In genomic region chr11:105310197-105310596, GRCm38 (mm10) we compare ENCODE assay signal across 28 mouse cellular contexts. TPM values are rescaled to one million over a fixed set of nuclear protein-coding genes. Genes with fewer than 3 reads are reported as not detected.
DNase-seq lines count a peak whose midpoint lies in the region; ATAC-seq and TF ChIP-seq lines count a peak whose summit lies in the region.
"Had no signal": no experiment of that assay in that cellular context is flagged by ENCODE, and none has a peak within 500 bp of the region (broad histone marks: within the 10 kb centered on the region; RNA-seq: fewer than 3 reads in every experiment).

No protein-coding gene starts in this region.

- H3K27me3 ChIP-seq in limb, embryonic 14.5 days (ENCODE audit: control insufficient read depth, insufficient read depth, low read length): no peaks in the 10 kb centered on the region
- H3K27me3 ChIP-seq in limb, embryonic 10.5 days (ENCODE audit: low read depth, poor library complexity, severe bottlenecking): no peaks in the 10 kb centered on the region
- no peaks in the 10 kb centered on the region for H3K27me3 ChIP-seq in lung, embryonic 14.5 days (ENCODE audit: insufficient read depth, low read length)
- no peaks in the 10 kb centered on the region for H3K27me3 ChIP-seq in hindbrain, embryonic 13.5 days
- H3K27me3 ChIP-seq: forebrain, embryonic 12.5 days; hindbrain, embryonic 15.5 days; neural tube, embryonic 13.5 days had no signal

- no peak for DNase-seq in limb, embryonic 14.5 days (ENCODE audit: low spot score)
- DNase-seq in limb, embryonic 10.5 days (ENCODE audit: low spot score): no peak
- DNase-seq in lung, embryonic 14.5 days: peak; percentile 70
- DNase-seq in lung, postnatal 25 days (ENCODE audit: low spot score): peak; percentile 64
- DNase-seq in left cerebral cortex, postnatal 10 days (ENCODE audit: extremely low spot score in 1 of 2, low spot score in 2 of 2): no peak
- no peak for DNase-seq in thymus, adult 18-20 months
- DNase-seq: adrenal gland, postnatal 14 days; cerebellum, adult 11-12 months; cerebellum, adult 9-11 months; embryo, embryonic 11 days; forebrain, postnatal 0 days; gastrocnemius, postnatal 14 days; kidney, adult 11 months; kidney, postnatal 14 days; liver; thymus, postnatal 4 days had no signal

- H3K4me3 ChIP-seq in limb, embryonic 14.5 days (replicated peaks; ENCODE audit: low read length): no peak overlapping the region
- H3K4me3 ChIP-seq in limb, embryonic 10.5 days: no peak overlapping the region
- H3K4me3 ChIP-seq in lung, embryonic 14.5 days (ENCODE audit: low read depth, low read length): no peak overlapping the region
- no peak overlapping the region for H3K4me3 ChIP-seq in hindbrain, embryonic 13.5 days
- H3K4me3 ChIP-seq: forebrain, embryonic 12.5 days; heart, embryonic 10.5 days; hindbrain, embryonic 15.5 days; midbrain, embryonic 10.5 days; neural tube, embryonic 13.5 days had no signal

- no peak overlapping the region for H3K9ac ChIP-seq in limb, embryonic 14.5 days (ENCODE audit: low read depth, low read length, severe bottlenecking)
- H3K9ac ChIP-seq in lung, embryonic 14.5 days: no peak overlapping the region
- no peak overlapping the region for H3K9ac ChIP-seq in hindbrain, embryonic 13.5 days
- H3K9ac ChIP-seq: forebrain, embryonic 12.5 days; forebrain, postnatal 0 days; hindbrain, embryonic 15.5 days; liver, embryonic 14.5 days; neural tube, embryonic 13.5 days had no signal

- peaks cover 38% of the 10 kb centered on the region for H3K4me1 ChIP-seq in limb, embryonic 14.5 days (ENCODE audit: control insufficient read depth, insufficient read depth, low read length)
- peaks cover 50% of the 10 kb centered on the region for H3K4me1 ChIP-seq in limb, embryonic 10.5 days
- peaks cover 42% of the 10 kb centered on the region for H3K4me1 ChIP-seq in lung, embryonic 14.5 days (ENCODE audit: insufficient read depth)
- peaks cover 40% of the 10 kb centered on the region for H3K4me1 ChIP-seq in hindbrain, embryonic 13.5 days (replicated peaks)

- no peak overlapping the region for H3K4me2 ChIP-seq in limb, embryonic 14.5 days (replicated peaks; ENCODE audit: low read depth, low read length, severe bottlenecking)
- H3K4me2 ChIP-seq in lung, embryonic 14.5 days: no peak overlapping the region
- no peak overlapping the region for H3K4me2 ChIP-seq in hindbrain, embryonic 13.5 days
- H3K4me2 ChIP-seq: forebrain, embryonic 12.5 days; hindbrain, embryonic 15.5 days; neural tube, embryonic 13.5 days had no signal

- H3K27ac ChIP-seq in limb, embryonic 14.5 days (replicated peaks; ENCODE audit: low read depth, low read length): peak overlapping the region; percentile 26; the same call in 1 of the 2 replicates
- H3K27ac ChIP-seq in limb, embryonic 10.5 days: no peak overlapping the region
- peak overlapping the region; percentile 58; the same call in 1 of the 2 replicates for H3K27ac ChIP-seq in lung, embryonic 14.5 days (ENCODE audit: low read depth)
- no peak overlapping the region for H3K27ac ChIP-seq in hindbrain, embryonic 13.5 days
- H3K27ac ChIP-seq: forebrain, embryonic 12.5 days; hindbrain, embryonic 15.5 days; liver, embryonic 14.5 days; midbrain, embryonic 10.5 days; neural tube, embryonic 13.5 days had no signal

- intact Hi-C loops in left cerebral cortex, postnatal 10 days (cut with DNase I): no loop called here

- no peaks in the 10 kb centered on the region for H3K9me3 ChIP-seq in limb, embryonic 14.5 days (ENCODE audit: control insufficient read depth, low read length)
- no peaks in the 10 kb centered on the region for H3K9me3 ChIP-seq in limb, embryonic 10.5 days (replicated peaks)
- H3K9me3 ChIP-seq in lung, embryonic 14.5 days (ENCODE audit: low read depth, low read length): no peaks in the 10 kb centered on the region
- no peaks in the 10 kb centered on the region for H3K9me3 ChIP-seq in hindbrain, embryonic 13.5 days
- H3K9me3 ChIP-seq: forebrain, embryonic 12.5 days; heart, embryonic 10.5 days; hindbrain, embryonic 15.5 days; midbrain, embryonic 10.5 days; neural tube, embryonic 13.5 days had no signal

- H3K36me3 ChIP-seq in limb, embryonic 14.5 days (ENCODE audit: control insufficient read depth, insufficient read depth, low read length): peaks cover 23% of the 10 kb centered on the region
- peaks cover 47% of the 10 kb centered on the region for H3K36me3 ChIP-seq in limb, embryonic 10.5 days
- H3K36me3 ChIP-seq in lung, embryonic 14.5 days (ENCODE audit: insufficient read depth): peaks cover 12% of the 10 kb centered on the region
- H3K36me3 ChIP-seq in hindbrain, embryonic 13.5 days: no peaks in the 10 kb centered on the region; the same call in 1 of the 2 replicates
- H3K36me3 ChIP-seq: hindbrain, embryonic 15.5 days had no signal

- TF ChIP-seq POLR2A in limb, embryonic 14.5 days (IDR thresholded peaks at IDR 0.05; ENCODE audit: borderline replicate concordance, extremely low read depth, insufficient read depth, insufficient read length): no peak

- TF ChIP-seq CTCF in lung, embryonic 14.5 days (IDR thresholded peaks at IDR 0.05; ENCODE audit: low read depth): no peak

- WGBS in limb, embryonic 14.5 days: 91% methylated on average over 7 of the region's 7 CpGs
- WGBS in limb, embryonic 10.5 days: 94% methylated on average over 7 of the region's 7 CpGs
- WGBS in lung, embryonic 14.5 days: 65% methylated on average over 7 of the region's 7 CpGs
- 94% methylated on average over 7 of the region's 7 CpGs for WGBS in hindbrain, embryonic 13.5 days

- ATAC-seq in limb, embryonic 14.5 days (ENCODE audit: low FRiP score, low read depth): no peak
- ATAC-seq in lung, embryonic 14.5 days (ENCODE audit: insufficient read depth): 0 out of 2 replicates have a peak, but pooled peaks have one; percentile 25
- ATAC-seq in hindbrain, embryonic 13.5 days (ENCODE audit: low FRiP score): no peak
- ATAC-seq: CD4-positive, CD25-positive, alpha-beta regulatory T cell, adult 4 months; forebrain, postnatal 0 days; inflammation-experienced regulatory T-cells, adult 6 months had no signal

RNA-seq across cellular contexts. Expression of gene Mrc2, which starts 17.8 kb away (rescaled TPM):
- 98.5 and 125 TPM in 2 replicates for polyA plus RNA-seq in limb, embryonic 14.5 days (2012; rRNA removed)
- 26.4 and 27.5 TPM in 2 replicates for polyA plus RNA-seq in limb, embryonic 14.5 days (2014; fragmentation: Nextera tagmentation; extraction: Ambion mirVana)
- polyA plus RNA-seq in limb, embryonic 10.5 days (2016; fragmentation: Nextera tagmentation; extraction: Ambion mirVana): 27.6 and 31.6 TPM in 2 replicates
- polyA plus RNA-seq in lung, embryonic 14.5 days (2014; fragmentation: Nextera tagmentation; extraction: Ambion mirVana): 16.6 and 20.0 TPM in 2 replicates
- 10 to 100 TPM in 1 of 2 experiments, 1 to 10 TPM in 1; 8.5 to 11.2 TPM for total RNA-seq in left cerebral cortex, postnatal 10 days (2021)
- polyA plus RNA-seq in hindbrain, embryonic 13.5 days (2015; fragmentation: Nextera tagmentation; extraction: Ambion mirVana): 5.3 and 5.5 TPM in 2 replicates
- total RNA-seq: granulocyte monocyte progenitor cell, adult 5-6 weeks; hematopoietic stem cell, adult 5-6 weeks; megakaryocyte progenitor cell, adult 5-6 weeks had no signal
- polyA plus RNA-seq: CD4-positive, CD25-positive, alpha-beta regulatory T cell, adult 4 months; inflammation-experienced regulatory T-cells, adult 6 months had no signal

Comparison
In these comparisons a context has a peak if more than half of its experiments do, and no peak if none do; other contexts are left out.
1. H3K27ac ChIP-seq: peak in limb, embryonic 14.5 days (single experiment) and lung, embryonic 14.5 days (single experiment); none in limb, embryonic 10.5 days (single experiment) and hindbrain, embryonic 13.5 days (single experiment).
2. DNase-seq: peak in lung, embryonic 14.5 days (single experiment) and lung, postnatal 25 days (single experiment); none in limb, embryonic 14.5 days (single experiment), limb, embryonic 10.5 days (single experiment), left cerebral cortex, postnatal 10 days (0 of 2) and thymus, adult 18-20 months (0 of 2).